Mouse (Mus musculus): Measurements from ENCODE around the gene Thbd. TPM values are rescaled to one million over a fixed set of nuclear protein-coding genes. Genes with fewer than 3 reads are reported as not detected.

Thbd gene
- total and polyA plus RNA-seq, 3 experiments, result not detected

DNA sequence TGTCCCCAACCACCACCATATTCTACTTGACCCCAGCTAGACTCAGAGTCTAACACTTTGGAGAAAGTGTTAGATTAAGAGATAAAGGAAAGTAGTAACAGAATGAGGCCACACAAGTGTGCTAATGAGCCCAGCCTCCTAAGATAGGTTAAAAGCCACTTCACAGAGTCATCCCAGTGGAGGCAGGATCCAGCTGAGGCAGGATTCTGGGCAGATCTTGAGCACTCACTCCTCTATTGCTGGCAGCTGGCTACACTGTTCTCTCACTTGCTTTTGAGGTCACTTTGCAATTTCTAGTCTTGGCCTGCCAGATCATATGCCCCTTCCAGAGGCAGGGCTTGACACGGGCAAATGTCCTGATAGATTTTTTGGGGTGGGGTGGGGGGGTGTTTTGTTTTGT lies 36.5 kb upstream of the Thbd start:
- H3K27ac ChIP-seq (ENCODE audit: insufficient read depth, low read depth), result no peak overlapping the region

DNA sequence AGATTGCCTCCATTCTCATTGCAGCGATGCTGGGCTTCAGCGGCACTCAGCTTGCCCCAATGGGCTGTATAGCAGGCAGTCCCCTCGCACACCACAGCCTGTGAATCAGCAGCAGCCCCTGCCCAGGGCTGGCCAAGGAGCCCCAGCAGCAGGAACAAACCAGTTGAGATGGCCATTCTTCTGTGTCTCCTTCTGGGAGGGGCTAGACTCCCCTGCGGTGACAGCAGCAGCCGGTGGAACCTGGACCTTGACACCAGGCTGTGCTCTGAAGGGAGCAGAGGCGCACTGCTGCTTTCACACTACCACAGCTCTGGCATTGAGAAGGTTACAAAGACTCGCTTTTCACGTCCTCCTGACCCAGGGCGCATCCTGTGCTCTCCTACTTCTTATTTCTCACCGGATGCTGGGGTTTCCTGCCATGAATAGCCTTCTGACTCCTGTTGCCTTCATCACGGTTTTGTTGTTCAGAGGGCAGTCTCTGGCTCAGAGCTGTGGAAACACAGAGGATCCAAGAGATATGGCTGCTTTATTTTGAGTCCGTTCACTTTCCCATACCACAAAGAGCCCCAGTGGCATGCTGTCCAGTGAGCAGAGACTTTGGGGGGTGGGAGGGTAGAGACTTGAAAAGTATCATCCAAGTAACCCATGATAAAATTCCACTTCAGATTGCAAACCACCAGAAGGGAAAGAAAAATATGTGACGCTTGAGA lies 35.4 kb upstream of the Thbd start, which contains the start of gene Cd93:
Gene Cd93 (minus strand): TSS at position 315 of the 710 bp plus-strand sequence.
- Histone ChIP-seq H3K4me3 (replicated peaks in 1 of 3; ENCODE audit: low read depth in 2 of 3, low read length in 2 of 3, poor library complexity in 1 of 3) (no peak within 1 kb of the TSS), H3K27ac (ENCODE audit: insufficient read depth, low read depth) (no peak within 1 kb of the TSS), H3K9ac (ENCODE audit: insufficient read depth, low read depth) (no peak within 1 kb of the TSS), H3K9me3 (replicated peaks; ENCODE audit: low read length) (no peaks in the 10 kb centered on the region), H3K4me2 (ENCODE audit: insufficient read depth, low read depth, poor library complexity, severe bottlenecking) (no peak within 1 kb of the TSS), H3K79me2 (replicated peaks; ENCODE audit: control insufficient read depth, extremely low read depth, insufficient read depth, poor library complexity, severe bottlenecking) (no peaks in the 10 kb centered on the region), H3K4me1 (ENCODE audit: control insufficient read depth in 1 of 2, insufficient read depth in 2 of 2) (peaks cover 0 to 27% of the 10 kb centered on the region in 2 experiments; a peak in 2 of 4 replicates), H3K27me3 (replicated peaks) (no peaks in the 10 kb centered on the region), H3K36me3 (replicated peaks in 1 of 2; ENCODE audit: control insufficient read depth in 1 of 2, insufficient read depth in 1 of 2, low read length in 1 of 2) (no peaks in the 10 kb centered on the region)
- dilution Hi-C loops (cut with MboI; ENCODE audit: extremely low pct_ligation_motif_present, extremely low pct_unique_long_range_greater_than_20kb, low sequenced_read_pairs) (no loop called here), in situ Hi-C loops (cut with MboI; ENCODE audit: low pct_ligation_motif_present, low pct_unique_long_range_greater_than_20kb, low sequenced_read_pairs) (no loop called here)
- no peak for DNase-seq (ENCODE audit: extremely low read depth)
- TF ChIP-seq ZNF384 (IDR thresholded peaks at IDR 0.05; ENCODE audit: low read depth, low read length) (no peak), ZC3H11A (IDR thresholded peaks at IDR 0.05; ENCODE audit: low read depth, low read length) (no peak), MAFK (IDR thresholded peaks at IDR 0.05; ENCODE audit: insufficient replicate concordance, low read length) (no peak), SIN3A (IDR thresholded peaks at IDR 0.05; ENCODE audit: low read length) (no peak), POLR2AphosphoS2 (IDR thresholded peaks at IDR 0.05; ENCODE audit: low read depth, low read length) (no peak), HCFC1 (IDR thresholded peaks at IDR 0.05; ENCODE audit: low read depth, low read length) (no peak), IRF4 (IDR thresholded peaks at IDR 0.05; ENCODE audit: low read depth, low read length) (no peak), MYC (IDR thresholded peaks at IDR 0.05; ENCODE audit: low read depth, low read length) (no peak), JUND (conservative IDR thresholded peaks at IDR 0.05; ENCODE audit: low read depth, low read length) (no peak), ETS1 (conservative IDR thresholded peaks at IDR 0.05; ENCODE audit: low read depth, low read length) (no peak), NRF1 (IDR thresholded peaks at IDR 0.05; ENCODE audit: low read depth, low read length) (no peak), GABPA (IDR thresholded peaks at IDR 0.05; ENCODE audit: insufficient replicate concordance, low read depth, low read length) (no peak), MEF2A (IDR thresholded peaks at IDR 0.05; ENCODE audit: borderline replicate concordance, low read depth, low read length) (no peak), RCOR1 (conservative IDR thresholded peaks at IDR 0.05; ENCODE audit: low read depth, low read length) (no peak), BHLHE40 (IDR thresholded peaks at IDR 0.05; ENCODE audit: low read depth, low read length) (no peak), PAX5 (IDR thresholded peaks at IDR 0.05; ENCODE audit: low read length) (no peak), ELF1 (IDR thresholded peaks at IDR 0.05; ENCODE audit: low read depth, low read length) (no peak), RAD21 (IDR thresholded peaks at IDR 0.05; ENCODE audit: low read depth, low read length) (no peak)

More for the DNA sequence above, 36.5 kb upstream of the Thbd start:
- H3K36me3 ChIP-seq (replicated peaks in 1 of 2; ENCODE audit: control insufficient read depth in 1 of 2, insufficient read depth in 1 of 2, low read length in 1 of 2), result no peaks in the 10 kb centered on the region
- H3K4me2 ChIP-seq (ENCODE audit: insufficient read depth, low read depth, poor library complexity, severe bottlenecking), result no peak overlapping the region
- H3K4me1 ChIP-seq (ENCODE audit: control insufficient read depth in 1 of 2, insufficient read depth in 2 of 2), result peaks cover 0 to 19% of the 10 kb centered on the region in 2 experiments; a peak in 2 of 4 replicates
- TF ChIP-seq ETS1 (conservative IDR thresholded peaks at IDR 0.05; ENCODE audit: low read depth, low read length) (no peak), SMC3 (IDR thresholded peaks at IDR 0.05; ENCODE audit: low read depth, low read length) (no peak), SIN3A (IDR thresholded peaks at IDR 0.05; ENCODE audit: low read length) (no peak), MAZ (IDR thresholded peaks at IDR 0.05; ENCODE audit: low read depth, low read length) (no peak), USF1 (IDR thresholded peaks at IDR 0.05; ENCODE audit: low read depth, low read length) (no peak), MAX (IDR thresholded peaks at IDR 0.05; ENCODE audit: low read length) (no peak), GABPA (IDR thresholded peaks at IDR 0.05; ENCODE audit: insufficient replicate concordance, low read depth, low read length) (no peak), ZMIZ1 (IDR thresholded peaks at IDR 0.05; ENCODE audit: low read depth, low read length) (no peak), ZNF384 (IDR thresholded peaks at IDR 0.05; ENCODE audit: low read depth, low read length) (no peak), BHLHE40 (IDR thresholded peaks at IDR 0.05; ENCODE audit: low read depth, low read length) (no peak), CHD2 (IDR thresholded peaks at IDR 0.05; ENCODE audit: low read length) (no peak), NRF1 (IDR thresholded peaks at IDR 0.05; ENCODE audit: low read depth, low read length) (no peak), ZC3H11A (IDR thresholded peaks at IDR 0.05; ENCODE audit: low read depth, low read length) (no peak), JUND (conservative IDR thresholded peaks at IDR 0.05; ENCODE audit: low read depth, low read length) (no peak), MAFK (IDR thresholded peaks at IDR 0.05; ENCODE audit: insufficient replicate concordance, low read length) (no peak), E2F4 (IDR thresholded peaks at IDR 0.05; ENCODE audit: insufficient replicate concordance, low read depth, low read length) (no peak), MYC (IDR thresholded peaks at IDR 0.05; ENCODE audit: low read depth, low read length) (no peak)
- no peak for DNase-seq (ENCODE audit: extremely low read depth)
- dilution Hi-C loops (cut with MboI; ENCODE audit: extremely low pct_ligation_motif_present, extremely low pct_unique_long_range_greater_than_20kb, low sequenced_read_pairs), result no loop called here
- H3K9me3 ChIP-seq (replicated peaks; ENCODE audit: low read length), result no peaks in the 10 kb centered on the region
- no peak overlapping the region for H3K4me3 ChIP-seq (replicated peaks in 1 of 3; ENCODE audit: low read depth in 2 of 3, low read length in 2 of 3, poor library complexity in 1 of 3)
- no peaks in the 10 kb centered on the region for H3K27me3 ChIP-seq (replicated peaks)
- no peak overlapping the region for H3K9ac ChIP-seq (ENCODE audit: insufficient read depth, low read depth)
- in situ Hi-C loops (cut with MboI; ENCODE audit: low pct_ligation_motif_present, low pct_unique_long_range_greater_than_20kb, low sequenced_read_pairs), result no loop called here
- H3K79me2 ChIP-seq (replicated peaks; ENCODE audit: control insufficient read depth, extremely low read depth, insufficient read depth, poor library complexity, severe bottlenecking), result no peaks in the 10 kb centered on the region

Measured in CH12.LX (cell line).